Mouse (Mus musculus) embryo, embryonic 10 days (tissue): ENCODE data around the gene Nrxn1.
A peak's percentile ranks its signal among the peaks of the same experiment; 100 is the strongest.
"Not testable (repeated sequence)": the region's sequence is repeated elsewhere in the genome, so short reads cannot be mapped to it uniquely, and the experiment has no call there.

Experiments used
- DNase-seq: peaks from one replicate; pipeline ENCODE4 v3.0.0-alpha.2; 2015; ENCODE audit warnings: low spot score

Gene Nrxn1

DNA sequence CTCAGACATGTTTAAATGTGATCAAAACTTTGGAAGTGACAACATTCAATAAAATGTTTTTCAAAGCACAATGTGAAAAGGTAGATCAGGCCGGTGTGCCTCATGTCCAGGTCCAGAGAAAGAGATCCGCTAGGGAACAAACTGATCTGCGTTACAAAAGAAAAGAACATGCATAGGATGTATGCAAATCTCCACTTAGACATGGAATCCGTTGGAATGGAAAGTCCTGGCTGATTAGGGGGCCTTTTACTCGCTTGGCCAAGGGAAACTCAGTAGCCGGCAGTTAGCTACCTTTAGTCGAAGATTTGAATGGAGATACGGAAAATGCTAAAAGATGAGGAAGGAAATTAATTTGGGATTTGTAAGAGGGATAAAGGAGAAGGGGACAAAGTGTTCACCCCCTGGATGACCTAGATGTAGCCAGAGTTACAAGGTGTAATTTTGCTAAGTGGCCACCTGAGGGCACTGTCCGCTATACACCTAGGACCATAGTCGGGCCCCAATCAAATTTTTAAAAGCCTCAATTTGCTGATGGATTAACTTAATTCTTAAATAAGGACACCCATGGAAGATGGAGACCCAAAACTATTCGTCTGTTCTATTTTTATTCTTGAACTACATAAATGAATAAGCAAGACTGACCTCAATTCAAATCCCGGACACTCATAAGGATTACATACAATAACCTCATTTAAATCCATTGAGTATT is 508.9 kb downstream of the Nrxn1 start:
- DNase-seq, result peak; percentile 38

DNA sequence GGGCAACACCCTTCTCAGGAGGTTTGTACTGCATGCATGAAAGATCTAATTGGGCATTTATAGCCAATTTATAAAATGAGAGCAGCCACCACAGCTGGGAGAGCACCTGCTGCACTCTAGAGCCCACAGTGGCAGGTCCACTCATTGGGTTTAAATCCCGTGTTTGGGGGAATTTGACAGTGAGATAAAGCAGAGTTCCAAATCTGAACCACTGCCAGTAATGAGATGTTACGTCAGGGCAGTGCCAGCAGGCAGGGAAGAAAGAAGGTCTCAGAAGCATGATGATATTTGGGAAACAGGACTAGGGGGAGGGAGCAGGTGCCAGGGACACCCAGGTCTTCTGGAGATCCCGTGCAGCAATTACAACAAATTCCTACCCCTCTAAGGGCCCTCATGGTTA is 509.7 kb downstream of the Nrxn1 start:
- DNase-seq, result no peak

DNA sequence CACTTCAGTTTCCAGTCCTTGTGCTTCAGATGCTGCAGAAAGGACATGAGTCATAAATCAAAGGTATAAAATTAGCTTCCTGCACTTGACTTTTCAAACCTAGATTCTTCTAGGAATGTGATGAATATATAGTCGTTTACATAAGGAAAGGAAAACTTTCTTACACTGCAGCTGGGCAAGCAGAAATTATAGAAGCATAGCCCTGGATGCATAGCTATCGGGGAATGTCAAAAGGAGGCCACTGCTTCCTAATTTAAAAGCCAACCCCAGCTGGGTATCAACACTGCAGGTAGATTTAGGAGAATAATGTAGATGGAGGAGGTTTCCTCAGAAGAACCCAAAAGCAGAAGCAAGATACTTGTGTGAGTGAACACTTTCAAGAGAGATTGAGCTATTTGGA is 523.0 kb downstream of the Nrxn1 start:
- DNase-seq, result no peak

DNA sequence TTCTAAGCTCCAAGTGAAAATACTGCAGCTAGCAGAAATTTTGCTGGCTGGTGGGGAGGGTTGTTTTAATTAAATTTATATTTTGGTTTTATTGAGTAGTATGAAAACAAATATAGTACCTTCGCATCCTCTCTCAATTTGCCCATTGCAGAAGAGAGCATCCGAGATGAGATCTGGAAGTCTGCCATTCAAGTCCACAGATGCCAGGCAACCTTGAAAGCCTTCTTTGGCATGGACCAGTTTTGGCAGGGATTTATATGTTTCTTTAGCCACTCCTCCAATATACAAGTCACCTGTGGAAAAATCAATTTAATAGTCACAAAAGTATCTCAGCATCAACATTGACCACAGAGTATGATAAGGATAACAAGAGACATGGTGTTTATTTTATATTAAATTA is 527.7 kb downstream of the Nrxn1 start:
- no peak for DNase-seq

DNA sequence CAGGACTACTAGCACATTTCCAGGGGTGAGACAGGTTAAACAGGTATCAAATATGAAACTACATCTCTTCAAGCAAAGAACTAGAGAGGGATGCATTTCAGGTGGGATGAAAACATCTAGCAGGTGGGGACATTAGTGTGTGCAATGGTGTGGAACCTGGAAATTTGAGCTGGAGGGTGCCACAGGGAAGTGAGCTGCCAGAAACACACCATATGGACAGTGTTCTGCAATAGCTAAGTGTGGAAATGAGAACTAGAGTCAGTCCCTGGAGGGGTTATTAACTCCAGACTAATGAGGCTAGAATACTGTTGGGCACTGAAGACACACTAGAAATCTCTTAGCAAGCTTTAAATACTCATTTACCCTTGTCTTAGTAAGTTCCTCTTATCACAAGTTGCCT is 536.5 kb downstream of the Nrxn1 start:
- no peak for DNase-seq

- no peak for DNase-seq
Measured at GRCm38 (mm10) chr17:90550415-90550814, 542.5 kb downstream of the Nrxn1 start.

DNA sequence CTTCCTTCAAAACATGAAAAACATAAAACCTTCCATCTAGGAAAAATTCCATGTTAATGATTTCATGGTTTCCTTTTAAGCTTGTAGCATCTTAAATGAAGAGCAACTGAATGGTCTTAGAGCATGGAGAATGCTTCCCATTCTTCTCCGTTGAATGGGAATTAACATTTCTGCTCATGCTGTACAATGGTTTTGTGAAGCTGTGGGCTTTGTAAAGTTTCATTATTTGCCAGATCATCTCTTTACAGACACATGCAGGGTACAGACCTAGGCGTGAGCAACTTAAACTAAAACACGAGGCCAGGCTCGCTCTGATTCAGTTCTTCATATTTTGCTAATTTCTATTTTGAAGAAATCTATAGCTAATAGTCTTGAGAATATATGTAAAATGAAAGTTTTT is 546.1 kb downstream of the Nrxn1 start:
- no peak for DNase-seq

GRCm38 (mm10) chr17:90544639-90545259 is 548.1 kb downstream of the Nrxn1 start:
- DNase-seq, result no peak

GRCm38 (mm10) chr17:90543986-90544638 is 548.8 kb downstream of the Nrxn1 start:
- DNase-seq, result no peak

GRCm38 (mm10) chr17:90531443-90531842 is 561.4 kb downstream of the Nrxn1 start:
- DNase-seq, result no peak

DNA sequence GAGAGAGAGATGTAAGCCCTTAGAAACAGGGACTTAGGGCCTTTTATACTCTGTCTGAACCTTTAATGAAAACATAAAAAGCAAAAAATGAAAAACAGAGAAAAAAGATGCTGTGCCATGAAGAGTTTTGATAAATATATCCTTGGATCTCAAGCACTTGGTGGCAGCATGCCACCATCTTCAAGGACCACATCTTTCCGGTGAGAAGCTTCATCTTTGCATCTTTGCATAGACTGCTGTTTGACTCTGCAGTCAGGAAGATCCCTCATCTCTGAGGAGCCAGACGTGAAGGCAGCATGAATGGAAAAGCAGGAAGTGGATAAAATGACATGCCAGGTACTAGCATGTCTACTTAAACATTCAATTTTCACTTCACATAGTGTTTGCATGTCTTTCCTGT is 586.8 kb downstream of the Nrxn1 start:
- DNase-seq, result no peak

GRCm38 (mm10) chr17:90503999-90504398 is 588.9 kb downstream of the Nrxn1 start:
- DNase-seq, result not testable (repeated sequence)

- peak; percentile 34 for DNase-seq
Measured at GRCm38 (mm10) chr17:90501023-90501675, 591.7 kb downstream of the Nrxn1 start.

DNA sequence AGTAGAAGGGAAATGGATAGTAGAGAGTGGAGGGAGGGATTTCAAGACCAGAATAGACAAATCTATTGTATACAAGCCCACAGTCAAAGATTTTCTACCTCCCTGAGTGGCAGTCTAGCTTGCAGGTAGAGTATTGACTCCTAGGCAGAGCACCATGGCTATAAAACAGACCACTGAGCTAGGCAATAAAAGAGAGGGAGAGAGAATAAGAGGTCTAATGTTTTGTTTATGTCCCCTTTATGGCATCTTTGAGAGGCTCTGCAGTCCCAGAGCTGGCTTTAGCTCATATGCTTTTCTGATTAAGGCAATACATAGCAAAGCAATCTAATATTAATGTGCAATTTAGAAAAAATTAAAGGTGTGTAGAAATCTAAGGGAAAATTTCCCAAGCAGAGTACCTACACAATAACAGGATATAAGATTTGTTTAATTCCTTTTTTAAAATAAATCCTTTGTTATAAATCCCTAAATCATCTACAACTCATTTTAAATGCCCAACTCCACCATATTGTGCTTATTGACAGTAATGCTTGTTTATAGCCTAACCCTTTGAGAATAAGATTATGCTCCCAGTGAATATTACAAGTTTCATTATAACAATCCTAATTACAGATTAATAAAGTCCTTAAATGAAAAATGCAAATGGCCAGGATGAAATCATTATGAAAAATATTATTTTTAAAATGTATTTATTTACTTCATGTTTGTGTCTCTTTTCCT is 613.2 kb downstream of the Nrxn1 start:
- no peak for DNase-seq

- DNase-seq, result no peak
Measured at GRCm38 (mm10) chr17:90456748-90457147, 636.1 kb downstream of the Nrxn1 start.

- DNase-seq, result peak; percentile 75
Measured at GRCm38 (mm10) chr17:90455904-90456303, 637.0 kb downstream of the Nrxn1 start.

DNA sequence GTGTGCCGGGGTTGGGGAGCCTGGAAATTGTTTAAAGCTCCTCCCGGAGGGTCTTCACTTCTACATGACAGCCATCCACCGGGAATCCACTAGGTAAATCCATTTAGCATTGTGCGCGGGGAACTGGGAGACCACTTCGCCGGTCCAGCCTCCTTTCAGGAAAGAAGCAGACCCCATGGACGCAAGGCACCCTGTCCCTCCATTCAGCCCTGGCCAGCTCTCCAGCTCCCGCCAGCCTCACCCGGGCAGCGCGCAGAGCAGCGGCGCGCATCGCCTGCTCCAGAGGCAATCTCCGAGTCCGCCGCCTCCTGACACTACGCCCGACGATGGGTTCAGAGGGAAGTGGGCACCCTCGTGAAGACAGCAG is 637.5 kb downstream of the Nrxn1 start:
- DNase-seq, result peak; percentile 71

DNA sequence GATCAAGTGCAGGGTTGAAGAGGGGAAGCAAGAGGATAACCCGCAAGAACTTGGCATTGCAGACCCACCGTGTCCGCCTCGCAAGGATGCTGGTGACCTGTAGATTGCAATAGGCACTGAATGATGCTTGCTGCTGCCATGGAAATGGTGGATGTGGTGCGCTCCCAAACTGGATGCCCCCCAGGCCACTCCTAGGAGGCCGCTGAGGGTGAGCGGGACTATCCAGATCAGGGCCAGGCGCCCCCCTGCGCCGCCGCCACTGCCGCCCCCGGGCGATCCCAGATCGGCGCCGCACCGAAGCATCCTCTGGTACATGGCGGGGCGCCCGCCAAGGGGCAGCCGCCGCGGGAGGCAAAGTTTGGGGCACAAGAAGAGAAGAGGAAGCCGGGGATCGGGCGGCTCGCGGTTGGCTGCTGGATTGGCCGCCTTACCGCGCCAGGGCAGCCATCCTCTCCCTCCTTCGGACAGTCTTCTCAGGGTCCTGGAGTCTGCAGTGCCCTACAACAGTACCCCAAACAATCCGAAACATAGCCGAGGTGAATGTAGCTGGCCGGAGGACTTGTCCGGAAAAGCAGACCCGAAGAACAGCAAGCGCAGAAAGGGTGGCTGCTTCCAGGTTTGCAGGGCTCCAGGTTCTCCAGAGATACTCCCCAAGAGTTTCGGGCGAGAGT is 638.0 kb downstream of the Nrxn1 start:
- peak; percentile 43 for DNase-seq

DNA sequence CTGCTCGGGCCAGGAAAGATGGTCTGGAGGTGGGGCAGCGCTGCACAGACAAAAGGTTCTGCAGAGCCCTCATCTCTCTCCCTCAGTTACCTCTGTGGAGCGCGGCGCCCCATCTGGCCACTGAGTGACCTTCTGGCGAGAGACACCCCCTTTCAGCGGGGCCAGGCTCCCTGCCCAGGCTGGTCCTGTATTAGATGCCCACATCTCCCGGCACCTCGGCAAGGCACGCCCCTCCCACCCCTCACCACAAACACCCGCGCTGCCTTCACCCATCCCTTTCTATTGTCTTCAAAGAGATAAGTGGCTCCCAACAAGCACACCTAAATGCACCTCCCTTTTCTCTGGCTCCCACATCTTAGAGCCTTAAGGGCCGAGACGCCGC is 638.5 kb downstream of the Nrxn1 start:
- peak; percentile 33 for DNase-seq

GRCm38 (mm10) chr17:90453280-90453679 is 639.6 kb downstream of the Nrxn1 start:
- DNase-seq, result no peak

DNA sequence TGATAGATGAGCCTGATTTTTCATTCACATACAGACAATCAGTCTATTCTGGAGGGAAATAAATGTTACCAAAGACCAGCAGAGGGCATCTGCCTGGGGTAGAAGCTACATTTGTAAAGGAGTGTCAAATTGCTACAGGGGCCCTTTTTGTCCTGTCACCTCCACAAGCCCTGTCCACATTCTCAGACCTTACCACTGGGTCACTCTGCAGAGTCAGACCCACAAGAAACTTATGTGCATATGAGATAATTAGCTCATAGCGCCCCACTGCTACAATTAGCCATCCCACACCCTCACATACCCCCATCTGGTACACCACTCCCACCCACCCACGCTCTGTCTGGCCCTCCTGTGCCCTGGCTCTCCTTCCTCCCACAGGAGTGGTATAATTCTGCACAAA is 640.1 kb downstream of the Nrxn1 start:
- peak; percentile 11 for DNase-seq

DNA sequence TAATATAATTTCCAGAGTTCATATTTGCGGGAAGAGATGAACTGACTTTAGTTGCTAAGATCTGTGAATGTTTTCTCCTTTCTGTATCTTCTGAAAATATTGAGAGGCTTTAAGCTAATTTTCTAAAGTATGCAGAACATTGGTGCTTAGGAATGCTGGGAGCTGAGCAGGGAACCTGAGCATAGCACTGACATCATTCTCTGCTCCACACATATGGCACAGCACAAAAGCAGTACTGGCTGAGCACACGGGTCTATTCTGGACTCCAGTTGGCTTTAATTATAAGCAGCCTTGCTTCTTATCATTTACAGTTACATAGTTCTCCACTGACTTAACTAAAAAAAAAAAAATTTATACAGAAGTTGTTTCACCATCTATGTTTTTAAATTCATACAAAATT is 641.5 kb downstream of the Nrxn1 start:
- DNase-seq, result no peak
